Mouse (Mus musculus) stomach, postnatal 0 days (tissue): ENCODE results near the gene Ppox. TPM values are rescaled to one million over a fixed set of nuclear protein-coding genes. Genes with fewer than 3 reads are reported as not detected.

ENCODE experiments used
- ATAC-seq: fragments of 200-750 bp; cut with Nextera tagmentation; 2 replicates; pipeline ENCODE4 v1.8.0; 2017; ENCODE audit not compliant: low FRiP score, low TSS enrichment
- DNase-seq: peaks from one replicate; pipeline ENCODE4 v3.0.0-alpha.2; 2016; ENCODE audit warnings: low spot score
- H3K27ac ChIP-seq: fragments of 300-500 bp; sonication (generic); replicated peaks from 2 replicates; pipeline ENCODE4 v1.5.1; 2014; ENCODE audit warnings: mild to moderate bottlenecking, control low read depth
- H3K27me3 ChIP-seq: fragments of 300-500 bp; sonication (generic); 2 replicates; pipeline ENCODE4 v1.6.1; 2014; ENCODE audit warnings: low read length; ENCODE audit not compliant: control insufficient read depth, insufficient read depth
- H3K36me3 ChIP-seq: fragments of 300-500 bp; sonication (generic); 2 replicates; pipeline ENCODE4 v1.6.1; 2014; ENCODE audit warnings: low read length, mixed read lengths; ENCODE audit not compliant: control insufficient read depth, insufficient read depth
- H3K4me1 ChIP-seq: fragments of 300-500 bp; sonication (generic); replicated peaks from 2 replicates; pipeline ENCODE4 v1.6.1; 2014; ENCODE audit warnings: antibody characterized with exemption; ENCODE audit not compliant: control insufficient read depth, insufficient read depth
- H3K4me2 ChIP-seq: fragments of 300-500 bp; sonication (generic); replicated peaks from 2 replicates; pipeline ENCODE4 v1.6.1; 2014; ENCODE audit warnings: low read depth, mild to moderate bottlenecking, control low read depth, moderate library complexity
- H3K4me3 ChIP-seq: fragments of 300-500 bp; sonication (generic); 2 replicates; pipeline ENCODE4 v1.5.1; 2014; ENCODE audit warnings: low read depth, low read length, control low read depth
- H3K9ac ChIP-seq: fragments of 300-500 bp; sonication (generic); 2 replicates; pipeline ENCODE4 v1.6.1; 2014; ENCODE audit warnings: mild to moderate bottlenecking, low read length, control low read depth, mixed read lengths
- H3K9me3 ChIP-seq: fragments of 300-500 bp; sonication (generic); 2 replicates; pipeline ENCODE4 v1.6.1; 2016; ENCODE audit warnings: low read length; ENCODE audit not compliant: control insufficient read depth
- CTCF ChIP-seq: IDR thresholded peaks from 2 replicates; pipeline ENCODE4 v1.5.1; 2016; ENCODE audit warnings: antibody characterized with exemption, low read depth, mild to moderate bottlenecking, moderate library complexity
- EP300 ChIP-seq: optimal IDR thresholded peaks from 2 replicates; pipeline ENCODE3; 2016; ENCODE audit warnings: antibody characterized with exemption
- WGBS: fragments of 180-500 bp; shearing (Covaris S2); extraction: QIAGEN DNeasy Blood & Tissue Kit; methylation state at CpG from one replicate; pipeline ENCODE4 v1.1.7; 2014; 5-methylcytosine and 5-hydroxymethylcytosine counted together
- polyA plus RNA-seq: library from polyadenylated mRNA; unstranded; fragments of >200 nt; fragmentation: Nextera tagmentation; extraction: Ambion mirVana; gene quantifications from 2 replicates; pipeline ENCODE4 v1.2.1, GENCODE M21; 2015

The Ppox gene
- polyA plus RNA-seq, 1 experiment from 2014 or later, result 16.8 TPM

DNA sequence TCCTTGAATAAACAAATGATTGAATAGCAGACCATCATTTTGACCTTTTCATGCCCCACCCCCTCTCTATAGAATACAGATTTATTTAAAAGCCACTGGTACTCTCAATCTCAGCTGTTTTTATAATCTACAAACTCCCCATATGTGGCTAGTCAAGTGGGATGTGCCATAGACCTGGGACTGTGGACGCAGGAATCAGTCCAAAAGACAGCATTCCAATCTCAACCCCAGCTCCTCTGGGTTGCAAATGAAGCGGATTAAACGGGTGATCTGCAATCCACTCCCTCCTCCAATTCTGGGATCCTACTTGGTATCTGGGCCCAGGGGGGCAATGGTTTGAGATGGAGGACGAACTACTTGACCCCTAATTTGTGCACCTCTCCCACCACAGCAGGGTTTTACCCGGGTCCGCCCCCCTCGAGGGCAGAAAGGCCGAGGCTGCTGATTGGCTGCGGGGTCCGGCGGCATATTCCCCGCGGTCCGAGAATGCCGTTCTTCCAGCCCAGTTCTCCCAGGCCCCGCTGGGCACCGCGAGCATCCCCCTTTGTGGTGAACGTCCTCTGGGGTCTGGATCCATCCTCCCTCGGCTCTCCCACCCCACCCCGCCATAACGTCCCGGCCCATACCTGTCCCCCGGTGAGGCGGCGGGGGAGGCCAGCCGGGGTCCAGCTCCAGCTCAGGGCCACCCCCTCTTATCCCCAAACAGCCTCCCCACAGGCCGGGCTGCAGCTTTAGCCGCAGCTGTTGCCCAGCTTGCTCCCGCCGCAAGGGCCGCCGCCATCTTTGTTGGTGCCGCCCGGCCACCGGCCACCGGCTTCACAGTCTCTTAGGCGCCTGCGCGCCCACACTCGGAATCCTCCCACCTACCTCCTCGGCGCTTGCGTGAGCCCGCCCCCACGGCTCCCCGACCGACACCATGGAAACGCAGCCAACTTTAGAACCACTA lies 6.4 kb upstream of the Ppox start, which contains the start of gene Usp21:
TSS of gene Usp21 (minus strand) at position 856 of the 946 bp plus-strand sequence.
- H3K27ac ChIP-seq, result peak within 1 kb of the TSS; percentile 89
- H3K4me2 ChIP-seq, result peak within 1 kb of the TSS; percentile 81
- WGBS, result under 1% methylated on average over 49 of the region's 49 CpGs
- H3K27me3 ChIP-seq, result no peaks in the 10 kb centered on the region
- H3K4me3 ChIP-seq, result peak within 1 kb of the TSS; percentile 97
- ATAC-seq (peak; percentile 91), DNase-seq (peak; percentile 92)
- peak; percentile 0; the same call in 1 of the 2 replicates for TF ChIP-seq CTCF
- no peak for TF ChIP-seq EP300
- H3K9ac ChIP-seq, result peak within 1 kb of the TSS; percentile 95
- peaks cover 5% of the 10 kb centered on the region; the same call in 1 of the 2 replicates for H3K4me1 ChIP-seq
- no peaks in the 10 kb centered on the region for H3K9me3 ChIP-seq
- peaks cover 14% of the 10 kb centered on the region for H3K36me3 ChIP-seq

DNA sequence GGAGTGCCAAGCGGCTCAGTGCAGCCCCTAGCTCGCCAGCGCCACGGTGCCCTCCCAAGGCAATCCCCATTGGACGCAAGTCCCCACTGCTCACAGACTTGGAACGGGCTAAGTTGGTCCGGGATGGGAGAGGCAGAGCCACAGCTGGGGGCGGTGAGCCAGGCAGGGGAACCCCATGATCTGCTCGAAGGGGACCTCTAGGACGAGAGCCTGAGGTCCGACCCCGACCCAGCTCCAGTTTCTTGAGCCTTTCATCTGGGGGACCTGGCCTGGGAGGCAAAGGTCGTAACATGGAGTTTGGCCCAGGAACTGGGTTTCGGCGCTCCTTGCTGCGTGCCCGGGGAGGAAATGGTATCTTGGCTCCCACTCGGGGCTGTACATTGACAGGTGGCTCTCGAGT lies 5.5 kb upstream of the Ppox start:
- TF ChIP-seq CTCF (no peak), EP300 (no peak)
- no peak for DNase-seq
- Histone ChIP-seq H3K9me3 (no peaks in the 10 kb centered on the region), H3K4me2 (peak overlapping the region; percentile 81; the same call in 1 of the 2 replicates), H3K36me3 (peaks cover 14% of the 10 kb centered on the region), H3K27ac (no peak overlapping the region), H3K4me1 (peaks cover 5% of the 10 kb centered on the region; the same call in 1 of the 2 replicates), H3K9ac (peak overlapping the region; percentile 31; the same call in 1 of the 2 replicates), H3K27me3 (no peaks in the 10 kb centered on the region), H3K4me3 (no peak overlapping the region)
- 88% methylated on average over 19 of the region's 19 CpGs for WGBS
- ATAC-seq, result no peak

DNA sequence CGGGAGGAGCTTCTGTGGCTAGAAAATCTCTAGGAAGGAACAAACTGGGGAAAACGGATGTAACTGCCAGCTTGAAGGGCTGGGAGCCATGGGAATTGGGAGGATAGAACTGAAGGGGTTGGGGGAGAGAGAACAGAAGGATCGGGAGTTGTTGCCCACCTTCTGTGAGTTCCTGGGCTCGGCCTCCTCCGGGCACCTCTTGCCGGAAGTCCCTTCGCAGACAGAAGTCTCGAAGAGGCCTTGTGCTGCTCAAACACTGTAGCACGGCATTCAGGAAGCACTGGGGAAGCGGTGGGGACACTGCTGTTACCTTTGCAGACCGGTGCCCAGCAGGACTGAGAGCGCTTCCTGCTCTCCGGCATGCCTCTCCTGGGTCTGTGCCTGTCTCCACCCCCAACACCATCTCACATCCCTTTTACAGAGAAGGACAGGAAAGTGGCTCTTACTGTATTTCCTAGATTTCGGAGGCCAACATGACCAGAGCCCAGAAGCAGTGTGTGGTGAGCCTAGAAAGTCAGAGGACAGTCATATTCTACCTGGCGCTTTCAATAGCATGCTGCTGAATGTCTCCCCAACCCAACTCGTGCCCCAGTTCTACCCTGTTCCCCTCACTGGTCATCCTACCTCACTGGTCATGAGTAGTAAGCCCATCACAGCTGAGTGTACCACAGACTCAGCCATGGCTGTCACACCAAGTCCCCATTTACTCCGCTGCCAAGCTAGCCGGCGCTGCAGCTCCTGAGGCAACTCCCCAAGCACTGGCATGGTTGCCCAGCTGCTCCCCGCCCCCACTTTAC lies 4.3 kb upstream of the Ppox start:
- WGBS, result 87% methylated on average over 20 of the region's 20 CpGs
- Histone ChIP-seq H3K9ac (no peak overlapping the region), H3K27ac (0 out of 2 replicates have a peak overlapping the region, but pooled peaks have one; percentile 30), H3K4me1 (peaks cover 6% of the 10 kb centered on the region; the same call in 1 of the 2 replicates), H3K27me3 (no peaks in the 10 kb centered on the region), H3K36me3 (peaks cover 14% of the 10 kb centered on the region), H3K4me3 (no peak overlapping the region), H3K4me2 (no peak overlapping the region), H3K9me3 (no peaks in the 10 kb centered on the region)
- no peak for ATAC-seq
- DNase-seq, result no peak
- TF ChIP-seq CTCF, result no peak
- TF ChIP-seq EP300, result no peak

DNA sequence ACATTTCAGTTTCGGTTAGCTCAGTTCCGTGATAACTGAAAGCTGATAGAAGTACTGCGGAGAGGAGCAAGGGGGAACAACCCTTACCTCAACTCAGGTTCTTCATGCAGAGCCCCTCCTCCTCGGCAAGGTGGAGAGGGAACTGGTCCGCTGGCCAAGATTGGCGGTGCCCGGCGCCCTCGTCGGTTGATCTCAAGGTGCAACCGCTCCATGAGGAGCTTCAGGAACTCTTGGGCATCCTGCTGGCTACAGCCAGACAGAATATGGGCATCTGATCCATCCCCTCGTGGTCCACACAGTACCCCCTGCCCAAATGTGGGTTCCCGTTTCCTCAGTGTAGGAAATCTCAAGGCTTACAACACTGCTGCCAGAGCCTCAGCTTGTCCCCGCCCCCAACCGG lies 3.5 kb upstream of the Ppox start:
- 88% methylated on average over 15 of the region's 15 CpGs for WGBS
- no peak for DNase-seq
- Histone ChIP-seq H3K27me3 (no peaks in the 10 kb centered on the region), H3K9me3 (no peaks in the 10 kb centered on the region), H3K27ac (no peak overlapping the region), H3K36me3 (peaks cover 14% of the 10 kb centered on the region), H3K9ac (no peak overlapping the region), H3K4me1 (peaks cover 8% of the 10 kb centered on the region; the same call in 1 of the 2 replicates), H3K4me3 (no peak overlapping the region), H3K4me2 (no peak overlapping the region)
- no peak for ATAC-seq
- TF ChIP-seq CTCF (no peak), EP300 (no peak)

DNA sequence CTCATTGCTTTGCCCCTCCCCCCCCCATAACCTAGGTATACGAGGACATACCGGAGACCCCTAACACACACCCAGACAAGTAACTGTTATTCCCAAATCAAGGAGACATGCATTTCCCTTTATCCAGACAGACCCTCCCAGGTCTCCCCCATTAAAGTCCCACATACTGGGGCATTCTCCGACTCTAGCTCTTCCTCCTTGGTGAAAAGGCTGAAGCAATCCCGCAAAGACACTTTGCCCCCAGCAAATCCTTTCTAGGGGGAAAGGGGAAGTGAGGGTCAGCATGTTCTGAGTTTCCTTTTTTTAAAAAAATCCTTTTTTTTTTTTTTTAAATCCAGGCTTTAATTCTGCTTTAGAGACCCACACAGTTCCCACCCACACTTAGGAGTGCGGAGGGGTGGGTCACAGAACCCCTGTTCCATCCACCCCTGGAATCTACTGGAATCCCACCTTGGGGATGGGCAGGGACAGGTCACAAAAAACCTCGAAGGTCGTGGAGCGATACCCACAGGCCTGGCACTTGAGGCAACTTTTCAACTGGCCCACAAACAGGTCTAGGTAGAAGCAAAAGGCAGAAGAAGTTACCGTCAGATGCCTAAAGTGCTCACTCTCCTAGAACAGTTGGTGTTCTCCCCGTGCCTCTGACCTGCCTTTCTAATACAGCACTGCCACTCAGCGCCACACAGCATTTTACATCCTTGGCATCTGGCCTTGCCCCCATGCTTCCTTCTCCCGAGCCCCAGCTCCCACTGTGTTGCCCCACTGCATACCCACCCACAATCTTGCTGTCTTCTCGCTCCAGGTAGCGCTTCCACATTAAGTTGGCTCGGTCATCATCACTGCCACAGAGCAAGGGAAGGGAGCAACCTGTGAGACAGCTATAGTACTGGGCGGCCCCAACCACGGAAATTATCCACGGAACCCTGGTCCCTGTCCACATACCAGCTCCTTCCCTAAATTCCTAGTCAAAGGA lies 2.5 kb upstream of the Ppox start:
- WGBS, result 88% methylated on average over 18 of the region's 18 CpGs
- H3K4me3 ChIP-seq, result no peak overlapping the region

More for the DNA sequence above, 2.5 kb upstream of the Ppox start:
- no peak for ATAC-seq
- Histone ChIP-seq H3K4me1 (peaks cover 8% of the 10 kb centered on the region; the same call in 1 of the 2 replicates), H3K27ac (no peak overlapping the region), H3K9ac (no peak overlapping the region), H3K27me3 (no peaks in the 10 kb centered on the region), H3K9me3 (no peaks in the 10 kb centered on the region), H3K4me2 (no peak overlapping the region), H3K36me3 (peaks cover 7% of the 10 kb centered on the region; the same call in 1 of the 2 replicates)
- TF ChIP-seq CTCF (no peak), EP300 (no peak)
- DNase-seq, result no peak
